In the genomic region with DNA sequence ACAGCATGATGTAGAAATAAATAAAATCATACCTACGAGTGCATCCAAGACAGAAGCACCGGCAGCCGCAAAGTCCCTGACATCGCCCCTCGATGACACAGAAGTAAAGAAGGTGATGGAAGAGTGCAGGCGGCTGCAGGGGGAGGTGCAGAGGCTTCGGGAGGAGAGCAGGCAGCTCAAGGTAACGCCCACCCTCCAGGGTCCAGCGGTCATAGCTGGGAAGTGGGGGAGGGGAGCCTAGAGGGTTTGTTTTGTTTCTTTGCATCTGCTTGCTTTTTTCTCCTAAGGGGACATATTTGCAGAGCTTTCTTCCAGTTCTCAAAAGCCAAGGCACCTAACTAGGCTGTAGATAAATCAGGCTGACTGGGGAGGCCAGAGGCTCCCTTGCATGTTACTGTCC, we compare ENCODE assay signal across 15 mouse cellular contexts. TPM values are rescaled to one million over a fixed set of nuclear protein-coding genes. Genes with fewer than 3 reads are reported as not detected.
DNase-seq lines count a peak whose midpoint lies in the region; ATAC-seq lines count a peak whose summit lies in the region.
"Had no signal": no experiment of that assay in that cellular context is flagged by ENCODE, and none has a peak within 500 bp of the region (broad histone marks: within the 10 kb centered on the region; RNA-seq: fewer than 3 reads in every experiment).

No protein-coding gene starts in this region.

- no peaks in the 10 kb centered on the region for H3K27me3 ChIP-seq in kidney, embryonic 15.5 days
- H3K27me3 ChIP-seq in hindbrain, embryonic 12.5 days = no peaks in the 10 kb centered on the region
- H3K27me3 ChIP-seq in neural tube, embryonic 12.5 days (replicated peaks) = no peaks in the 10 kb centered on the region
- H3K27me3 ChIP-seq: heart, embryonic 13.5 days; limb, embryonic 12.5 days; stomach, embryonic 15.5 days had no signal

- no peak overlapping the region for H3K9ac ChIP-seq in kidney, embryonic 15.5 days
- no peak overlapping the region for H3K9ac ChIP-seq in hindbrain, embryonic 12.5 days
- no peak overlapping the region for H3K9ac ChIP-seq in neural tube, embryonic 12.5 days
- H3K9ac ChIP-seq: heart, embryonic 13.5 days; limb, embryonic 12.5 days; stomach, embryonic 15.5 days had no signal

- H3K9me3 ChIP-seq in kidney, embryonic 15.5 days (replicated peaks) = no peaks in the 10 kb centered on the region
- no peaks in the 10 kb centered on the region for H3K9me3 ChIP-seq in hindbrain, embryonic 12.5 days (replicated peaks)
- no peaks in the 10 kb centered on the region for H3K9me3 ChIP-seq in neural tube, embryonic 12.5 days
- H3K9me3 ChIP-seq: heart, embryonic 13.5 days; limb, embryonic 12.5 days; stomach, embryonic 15.5 days had no signal

- H3K4me2 ChIP-seq in kidney, embryonic 15.5 days = no peak overlapping the region
- 0 out of 2 replicates have a peak overlapping the region, but pooled peaks have one; percentile 13 for H3K4me2 ChIP-seq in hindbrain, embryonic 12.5 days (replicated peaks)
- no peak overlapping the region for H3K4me2 ChIP-seq in neural tube, embryonic 12.5 days (replicated peaks)
- H3K4me2 ChIP-seq: heart, embryonic 13.5 days; limb, embryonic 12.5 days; stomach, embryonic 15.5 days had no signal

- no peak for DNase-seq in kidney, postnatal 10 days
- DNase-seq in embryo, embryonic 10 days (ENCODE audit: low spot score) = peak; percentile 80
- no peak for DNase-seq in right cerebral cortex, postnatal 25 days
- DNase-seq in layer of hippocampus, postnatal 14 days (ENCODE audit: low spot score in 2 of 2) = no peak
- DNase-seq: cerebellum, postnatal 36 days; kidney, adult 18-20 months had no signal

- ATAC-seq in kidney, embryonic 15.5 days (replicated peaks; ENCODE audit: low FRiP score) = peak; percentile 65; the same call in 1 of the 2 replicates
- peak; percentile 29; the same call in 1 of the 2 replicates for ATAC-seq in hindbrain, embryonic 12.5 days (ENCODE audit: low FRiP score)
- ATAC-seq in neural tube, embryonic 12.5 days (ENCODE audit: low FRiP score, low read depth) = peak; percentile 37; the same call in 1 of the 2 replicates
- ATAC-seq in inflammation-experienced regulatory T-cells, adult 6 months = no peak
- ATAC-seq: lung, postnatal 0 days had no signal

- peaks cover 70% of the 10 kb centered on the region for H3K4me1 ChIP-seq in kidney, embryonic 15.5 days
- H3K4me1 ChIP-seq in hindbrain, embryonic 12.5 days = peaks cover 79% of the 10 kb centered on the region
- H3K4me1 ChIP-seq in neural tube, embryonic 12.5 days = peaks cover 86% of the 10 kb centered on the region
- H3K4me1 ChIP-seq: stomach, embryonic 15.5 days had no signal

- H3K27ac ChIP-seq in kidney, embryonic 15.5 days = peak overlapping the region; percentile 59
- peak overlapping the region; percentile 86 for H3K27ac ChIP-seq in hindbrain, embryonic 12.5 days
- H3K27ac ChIP-seq in neural tube, embryonic 12.5 days = 0 out of 2 replicates have a peak overlapping the region, but pooled peaks have one; percentile 67
- H3K27ac ChIP-seq: heart, embryonic 13.5 days; stomach, embryonic 15.5 days had no signal

- WGBS in kidney, embryonic 15.5 days = 10% methylated on average over 9 of the region's 9 CpGs
- 7% methylated on average over 9 of the region's 9 CpGs for WGBS in hindbrain, embryonic 12.5 days
- 9% methylated on average over 9 of the region's 9 CpGs for WGBS in neural tube, embryonic 12.5 days

- no peak overlapping the region for H3K4me3 ChIP-seq in kidney, embryonic 15.5 days (replicated peaks)
- H3K4me3 ChIP-seq in hindbrain, embryonic 12.5 days = no peak overlapping the region
- H3K4me3 ChIP-seq in neural tube, embryonic 12.5 days = no peak overlapping the region
- H3K4me3 ChIP-seq: heart, embryonic 13.5 days; limb, embryonic 12.5 days; stomach, embryonic 15.5 days had no signal

- H3K36me3 ChIP-seq in kidney, embryonic 15.5 days = peaks cover 44% of the 10 kb centered on the region
- peaks cover 23% of the 10 kb centered on the region for H3K36me3 ChIP-seq in hindbrain, embryonic 12.5 days
- H3K36me3 ChIP-seq in neural tube, embryonic 12.5 days = peaks cover 19% of the 10 kb centered on the region

RNA-seq across cellular contexts. Expression of gene Vapb, which starts 38.8 kb away (rescaled TPM):
- polyA plus RNA-seq in kidney, embryonic 15.5 days (2015; fragmentation: Nextera tagmentation; extraction: Ambion mirVana) = 14.0 and 17.9 TPM in 2 replicates
- 10.7 and 14.2 TPM in 2 replicates for polyA plus RNA-seq in hindbrain, embryonic 12.5 days (2016; fragmentation: Nextera tagmentation; extraction: Ambion mirVana)
- polyA plus RNA-seq in neural tube, embryonic 12.5 days (2016; fragmentation: Nextera tagmentation; extraction: Ambion mirVana) = 15.7 and 19.1 TPM in 2 replicates
- 1 to 10 TPM; 1.3 to 2.4 (median 1.7) TPM for polyA plus RNA-seq in inflammation-experienced regulatory T-cells, adult 6 months (2017; shearing (Covaris generic))
- 100 to 1,000 TPM; 105 to 110 TPM for total RNA-seq in layer of hippocampus, postnatal 14 days (2021)

RNA-seq across cellular contexts. Expression of gene 1700010B08Rik, which starts 56.9 kb away (rescaled TPM):
- polyA plus RNA-seq in kidney, embryonic 15.5 days (2015; fragmentation: Nextera tagmentation; extraction: Ambion mirVana) = not detected in 2 replicates
- polyA plus RNA-seq in hindbrain, embryonic 12.5 days (2016; fragmentation: Nextera tagmentation; extraction: Ambion mirVana) = not detected in 2 replicates
- not detected in 2 replicates for polyA plus RNA-seq in neural tube, embryonic 12.5 days (2016; fragmentation: Nextera tagmentation; extraction: Ambion mirVana)
- polyA plus RNA-seq in inflammation-experienced regulatory T-cells, adult 6 months (2017; shearing (Covaris generic)) = not detected
- not detected for total RNA-seq in layer of hippocampus, postnatal 14 days (2021)
- polyA plus RNA-seq: frontal cortex, adult 2 months; heart, embryonic 13.5 days; limb, embryonic 12.5 days; stomach, embryonic 15.5 days had no signal
